Mouse (Mus musculus) neutrophil, adult 83 days (primary cell): ENCODE results near the gene Nup37. TPM values are rescaled to one million over a fixed set of nuclear protein-coding genes. Genes with fewer than 3 reads are reported as not detected.

Experiments
- total RNA-seq, 2 experiments: library from RNA; stranded (reverse); gene quantifications; one replicate each; pipeline ENCODE4 v1.2.4; 2023

The Nup37 gene
- 10 to 100 TPM; 11.8 to 13.2 TPM for total RNA-seq

DNA sequence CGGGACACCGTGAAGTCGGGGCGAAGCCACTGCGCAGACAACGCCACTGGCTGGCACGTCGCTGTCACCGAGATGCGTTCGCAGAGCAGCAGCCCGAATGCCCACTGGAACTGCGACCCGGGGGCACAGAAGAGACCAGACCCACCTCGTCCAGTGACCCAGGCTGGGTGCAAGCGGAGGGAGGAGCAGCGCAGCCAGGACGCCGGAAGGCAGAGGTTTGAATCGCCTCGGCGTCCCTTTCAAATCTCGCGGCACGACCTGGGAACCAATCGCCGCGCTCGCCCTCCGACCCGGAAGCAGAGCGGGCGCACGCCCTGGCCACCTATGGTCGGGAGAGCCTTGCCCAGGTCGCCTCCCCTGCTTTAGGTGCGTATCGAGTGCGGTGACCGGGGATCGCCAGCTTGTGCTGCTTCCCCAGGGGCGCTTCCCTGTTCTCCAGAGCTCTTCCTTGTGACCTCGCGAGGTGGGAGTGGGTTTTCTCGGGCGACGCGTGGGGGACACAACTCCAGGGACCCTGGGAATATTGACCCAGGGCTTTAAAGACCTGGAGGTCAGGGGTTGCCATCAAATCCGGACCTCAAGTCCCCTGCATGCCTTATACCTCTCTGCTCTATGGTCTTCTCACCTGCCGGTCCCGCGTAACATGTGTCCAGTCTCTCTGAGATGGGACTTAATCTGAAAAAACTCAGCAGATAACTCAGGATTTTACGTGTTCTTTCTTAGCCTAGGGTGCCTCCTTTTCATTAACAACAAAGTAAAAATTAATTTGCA, at the start of gene Nup37, which contains the start of gene Parpbp:
Gene Nup37 (plus strand): TSS at position 286 of the 771 bp plus-strand sequence.
Gene Parpbp (minus strand): TSS at position 235 of the 771 bp plus-strand sequence.

DNA sequence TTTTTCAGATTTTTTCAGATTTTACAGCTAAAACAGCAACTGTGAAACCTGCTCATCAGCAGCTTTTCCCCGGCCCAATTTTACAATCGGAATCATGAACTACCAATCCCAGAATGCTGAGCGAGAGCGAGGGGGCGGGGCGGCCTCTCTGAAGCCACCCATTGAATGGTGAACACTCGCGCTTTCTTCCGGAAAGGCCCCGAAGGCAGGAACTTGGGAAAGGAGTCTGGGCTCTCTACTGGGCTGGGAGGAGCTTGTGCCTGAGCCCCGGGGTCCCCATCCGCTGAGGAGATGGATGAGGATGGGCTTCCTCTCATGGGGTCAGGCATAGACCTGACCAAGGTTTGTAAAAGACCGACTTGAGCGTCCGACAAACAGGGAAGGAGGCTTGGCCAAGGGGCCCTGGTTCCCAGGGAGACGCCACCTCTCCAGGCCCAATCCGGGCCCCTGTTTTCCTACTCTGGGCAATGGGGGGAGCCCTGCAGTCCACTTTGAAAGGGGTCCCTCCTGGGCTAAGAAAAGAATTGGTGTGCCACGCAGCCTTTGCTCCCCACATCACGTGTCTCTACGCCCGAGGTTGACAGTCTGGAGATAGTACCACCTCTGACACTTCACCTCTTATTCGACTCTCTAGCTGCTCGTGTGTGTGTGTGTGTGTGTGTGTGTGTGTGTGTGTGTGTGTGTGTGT, 54.3 kb downstream of the Nup37 start, which contains the start of gene Washc3:
Gene Washc3 (plus strand): TSS at position 143 of the 688 bp plus-strand sequence.

Other genes starting within 250 kb of the Nup37 start
- not detected for gene Pmch, start 55.9 kb upstream of the Nup37 start, total RNA-seq
- gene Parpbp, start 51 bp upstream of the Nup37 start, total RNA-seq: 10 to 100 TPM in 1 of 2 experiments, 1 to 10 TPM in 1; 7.5 to 12.1 TPM
- 10 to 100 TPM; 16.7 to 23.1 TPM for gene Washc3, start 54.1 kb downstream of the Nup37 start, total RNA-seq
- 10 to 100 TPM; 32.1 to 33.1 TPM for gene Dram1, start 232.1 kb downstream of the Nup37 start, total RNA-seq
- 10 to 100 TPM; 23.4 to 24.8 TPM for gene Gnptab, start 232.1 kb downstream of the Nup37 start, total RNA-seq